Mouse (Mus musculus) left cerebral cortex, adult 8-10 months (tissue): ENCODE data around the gene Cisd3. TPM values are rescaled to one million over a fixed set of nuclear protein-coding genes. Genes with fewer than 3 reads are reported as not detected.

Experiments used
- DNase-seq, 2 experiments: peaks; one replicate each; pipeline ENCODE4 v3.0.0; 2022; ENCODE audit warnings: low spot score in 2 of 2
- total RNA-seq, 4 experiments: library from RNA; stranded (reverse); gene quantifications; 2 replicates each; pipeline ENCODE4 v1.2.4; 2022

Cisd3 gene
- total RNA-seq, 4 experiments from 2014 or later = 44.0 to 61.2 (median 54.6) TPM

GRCm38 (mm10) chr11:97662893-97663527, 22.6 kb upstream of the Cisd3 start, which contains the start of gene Mllt6:
TSS of gene Mllt6 (plus strand) at chr11:97663414.
- DNase-seq = no peak

DNA sequence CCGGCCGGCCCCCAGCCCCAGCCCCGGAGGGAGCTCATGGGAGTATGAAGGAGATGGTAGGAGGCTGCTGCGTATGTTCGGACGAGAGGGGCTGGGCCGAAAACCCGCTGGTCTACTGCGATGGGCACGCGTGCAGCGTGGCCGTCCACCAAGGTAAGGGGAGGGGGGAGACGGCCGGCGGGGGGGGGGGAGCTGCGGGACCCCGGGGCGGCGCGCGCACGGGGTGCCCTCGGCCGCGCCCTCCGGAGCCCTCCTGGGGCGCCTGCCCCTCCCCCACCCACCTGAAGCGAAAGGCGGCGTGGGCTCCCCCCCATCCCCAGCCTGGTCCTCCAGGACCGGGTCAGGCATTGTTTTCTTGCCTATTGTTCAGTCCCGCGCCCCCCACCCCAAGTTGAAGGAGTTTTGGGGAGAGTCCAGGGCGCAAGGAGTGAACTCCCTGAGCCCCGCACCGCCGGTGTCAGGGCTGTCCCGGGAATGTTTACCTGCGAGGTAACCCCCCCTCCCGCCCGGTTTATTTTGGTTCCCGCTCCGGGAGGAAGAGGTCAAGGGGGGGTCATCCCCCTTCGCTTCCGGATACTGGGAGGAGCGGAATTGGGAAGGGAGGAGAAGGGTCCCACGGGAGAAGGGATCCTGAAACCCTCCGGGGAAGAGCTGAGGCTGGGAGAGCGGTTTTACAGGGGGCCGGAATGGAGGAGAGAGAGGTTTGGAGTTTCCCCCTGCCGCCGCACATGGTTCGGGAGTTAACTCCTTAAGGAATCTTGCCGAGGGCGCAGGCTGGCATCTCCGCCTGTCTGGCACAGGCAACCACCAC, 21.9 kb upstream of the Cisd3 start:
- no peak for DNase-seq

- DNase-seq = no peak
Observed at GRCm38 (mm10) chr11:97664339-97664665, 21.3 kb upstream of the Cisd3 start.

- DNase-seq = no peak
Observed at GRCm38 (mm10) chr11:97664771-97665240, 20.8 kb upstream of the Cisd3 start.

GRCm38 (mm10) chr11:97665431-97665830, 20.2 kb upstream of the Cisd3 start:
- no peak for DNase-seq

DNA sequence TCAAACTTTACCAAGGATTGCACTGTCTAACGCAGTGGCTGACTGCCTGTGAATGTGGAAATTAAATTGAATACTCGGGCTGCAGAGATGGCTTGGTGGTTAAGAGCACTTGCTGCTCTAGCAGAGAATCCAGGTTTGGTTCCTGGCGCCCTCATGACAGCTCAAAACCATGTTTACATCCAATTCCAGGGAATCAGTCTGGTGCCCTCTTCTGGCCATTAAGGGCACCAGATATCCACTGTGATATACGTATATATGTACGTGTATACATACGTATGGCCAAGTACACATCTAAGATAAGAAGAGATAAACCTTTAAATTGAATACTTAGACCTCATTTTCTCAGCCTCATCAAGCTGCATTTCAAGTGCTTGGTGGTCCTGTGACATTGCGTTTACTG, 19.4 kb upstream of the Cisd3 start:
- no peak for DNase-seq

GRCm38 (mm10) chr11:97666794-97667193, 18.8 kb upstream of the Cisd3 start:
- no peak for DNase-seq

GRCm38 (mm10) chr11:97668160-97668559, 17.5 kb upstream of the Cisd3 start:
- DNase-seq = no peak

GRCm38 (mm10) chr11:97669268-97669667, 16.4 kb upstream of the Cisd3 start:
- DNase-seq = no peak

DNA sequence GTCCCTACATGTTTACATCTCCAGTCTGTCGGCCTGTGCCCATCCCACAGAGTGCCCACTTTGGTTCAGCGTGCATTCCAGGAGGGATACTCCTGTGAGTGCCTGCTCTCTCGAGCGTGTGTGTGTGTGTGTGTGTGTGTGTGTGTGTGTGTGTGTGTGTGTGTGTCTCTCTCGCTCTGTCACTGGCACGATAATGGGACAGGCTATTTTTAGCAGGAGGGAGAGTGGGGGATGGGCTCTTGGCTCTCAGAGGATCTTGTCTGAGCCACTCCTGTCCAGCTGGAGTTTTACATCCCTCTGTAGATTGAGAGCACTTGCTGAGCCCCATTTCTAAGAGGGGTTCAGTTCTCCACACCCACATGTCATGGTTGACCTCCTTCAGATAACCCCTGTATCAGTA, 15.8 kb upstream of the Cisd3 start:
- DNase-seq = peak in 1 of 2 experiments; percentile 63

DNA sequence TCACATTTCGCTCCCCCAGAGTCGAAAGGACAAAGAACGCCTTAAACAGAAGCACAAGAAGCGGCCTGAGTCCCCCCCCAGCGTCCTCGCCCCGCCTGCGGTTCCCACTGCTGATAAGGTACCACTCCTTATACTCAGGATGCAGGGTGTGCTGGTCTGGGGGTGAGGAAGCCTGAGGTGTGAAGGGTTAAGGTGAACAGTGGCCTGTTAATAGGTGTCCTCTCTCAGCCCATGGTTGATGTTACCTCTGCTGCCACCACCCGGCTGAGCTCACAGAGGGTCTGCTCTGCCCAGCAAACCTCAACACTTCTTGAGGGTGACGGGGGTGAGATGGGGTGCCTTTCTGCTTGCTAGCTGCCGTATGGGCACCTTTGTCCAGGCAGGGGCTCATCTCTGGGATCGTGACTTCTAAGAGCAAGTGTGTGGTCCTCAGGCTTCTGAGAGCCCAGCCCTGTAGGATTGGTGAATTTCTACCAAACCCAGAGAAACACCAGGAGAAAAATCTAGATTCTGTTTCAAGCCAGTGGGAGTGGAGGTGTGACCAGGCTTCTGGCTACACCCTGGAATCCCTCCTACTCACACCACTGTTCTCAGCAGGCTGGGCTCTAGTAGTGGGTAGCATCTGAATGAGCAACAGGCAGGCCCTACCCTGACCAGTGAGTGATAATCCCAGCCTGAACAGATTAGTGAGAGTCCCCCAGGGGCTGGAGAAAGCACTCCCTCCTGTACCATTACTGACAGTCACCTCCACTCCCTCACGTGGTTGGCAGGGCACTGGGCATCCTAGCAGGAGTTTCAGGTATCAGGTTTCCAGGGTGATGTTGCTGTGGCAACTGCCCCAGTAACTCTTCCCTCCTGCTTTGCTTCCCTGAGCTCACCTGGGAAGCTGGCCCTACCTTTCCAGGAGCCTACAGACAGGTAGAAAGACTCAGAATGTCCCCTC, 15.1 kb upstream of the Cisd3 start:
- DNase-seq = no peak

DNA sequence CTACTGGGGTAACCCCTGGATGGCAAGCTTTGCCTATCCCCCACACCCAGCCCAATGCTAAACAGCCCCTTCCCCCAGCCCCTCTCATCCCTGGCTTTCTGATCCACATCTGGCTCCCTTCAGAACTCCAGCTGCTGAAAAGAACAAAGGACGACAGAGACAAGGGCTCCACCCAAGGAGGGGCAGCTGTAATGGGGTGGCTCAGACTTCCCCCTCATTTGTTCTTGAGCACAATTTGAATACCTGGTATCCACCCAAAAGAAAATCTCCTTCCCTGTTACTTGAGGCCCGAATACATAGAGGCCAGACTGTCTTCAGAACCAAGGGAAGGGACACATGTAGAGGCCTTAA, 14.5 kb upstream of the Cisd3 start:
- DNase-seq = no peak

DNA sequence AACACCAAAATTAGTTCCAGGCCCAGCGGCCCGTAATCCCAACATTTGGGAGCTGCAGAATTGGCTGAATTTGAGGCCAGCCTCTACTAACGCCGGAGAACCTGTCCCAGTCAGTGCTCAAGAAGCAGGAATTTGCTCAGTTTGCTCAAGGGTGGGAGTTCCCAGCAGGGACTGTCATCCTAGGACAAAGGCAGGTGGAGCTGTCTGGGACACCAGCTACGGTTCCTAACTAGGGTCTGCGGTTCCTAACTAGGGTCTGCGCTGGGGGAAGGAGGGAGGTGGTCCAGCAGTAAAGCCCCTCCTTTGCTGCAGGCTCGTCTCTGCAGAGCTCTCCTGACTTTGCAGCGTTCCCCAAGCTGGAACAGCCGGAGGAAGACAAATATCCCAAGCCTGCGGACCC, 12.5 kb upstream of the Cisd3 start:
- DNase-seq = no peak

- no peak for DNase-seq
Observed at GRCm38 (mm10) chr11:97676050-97676754, 9.4 kb upstream of the Cisd3 start.

DNA sequence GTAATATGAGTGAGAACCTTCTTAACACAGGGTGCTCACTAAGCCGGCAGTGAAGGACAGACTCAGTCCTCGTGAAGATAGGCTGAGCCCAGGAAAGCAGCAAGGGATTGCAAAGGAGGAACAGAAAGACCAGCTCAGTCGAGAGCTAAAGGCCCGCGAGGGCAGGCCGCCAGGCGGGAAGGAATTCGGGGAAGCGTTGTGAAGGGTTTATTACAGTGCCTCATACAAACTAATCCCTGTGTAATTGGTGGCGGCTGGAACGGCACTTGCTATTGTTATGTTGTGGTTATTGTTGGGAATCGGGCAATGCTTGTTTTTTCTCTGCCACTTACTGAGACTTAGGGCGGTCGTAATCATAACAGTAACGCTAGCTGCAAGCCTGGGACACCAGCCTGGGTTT, 8.2 kb upstream of the Cisd3 start:
- DNase-seq = no peak

DNA sequence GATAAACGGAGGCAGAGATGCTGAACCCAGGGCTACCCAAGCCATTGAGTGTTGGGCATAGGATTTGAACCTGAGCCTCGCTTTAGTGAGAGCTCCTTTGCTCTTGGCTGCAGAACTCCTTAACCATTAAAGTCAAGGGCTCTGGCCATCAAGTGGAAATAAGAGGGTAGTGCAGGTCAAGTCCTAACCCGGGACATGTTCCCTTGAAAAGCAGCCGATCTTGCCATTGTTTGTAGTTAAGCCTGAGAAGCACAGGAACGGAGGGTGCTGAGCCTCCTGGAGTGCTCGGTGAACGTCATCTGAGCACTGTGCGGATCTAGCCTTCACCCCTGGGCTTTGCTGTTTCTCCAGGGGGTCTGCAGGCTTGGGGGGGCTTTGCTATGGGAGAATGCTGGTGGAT, 7.8 kb upstream of the Cisd3 start:
- DNase-seq = no peak

DNA sequence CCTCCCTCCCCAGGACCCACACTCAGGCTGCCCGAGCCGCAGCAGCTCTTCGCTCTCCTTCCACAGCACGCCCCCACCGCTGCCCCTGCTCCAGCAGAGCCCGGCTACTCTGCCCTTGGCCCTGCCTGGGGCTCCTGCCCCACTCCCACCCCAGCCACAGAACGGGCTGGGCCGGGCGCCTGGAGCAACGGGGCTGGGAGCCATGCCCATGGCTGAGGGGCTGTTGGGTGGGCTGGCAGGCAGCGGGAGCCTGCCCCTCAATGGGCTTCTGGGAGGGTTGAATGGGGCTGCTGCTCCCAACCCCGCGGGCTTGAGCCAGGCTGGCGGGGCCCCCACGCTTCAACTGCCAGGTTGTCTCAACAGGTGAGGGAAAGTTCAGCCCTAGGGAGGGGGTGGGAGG, 7.3 kb upstream of the Cisd3 start:
- DNase-seq = no peak

GRCm38 (mm10) chr11:97680430-97680829, 5.2 kb upstream of the Cisd3 start:
- DNase-seq = no peak

- DNase-seq = no peak
Observed at GRCm38 (mm10) chr11:97682504-97683055, 3.0 kb upstream of the Cisd3 start.

DNA sequence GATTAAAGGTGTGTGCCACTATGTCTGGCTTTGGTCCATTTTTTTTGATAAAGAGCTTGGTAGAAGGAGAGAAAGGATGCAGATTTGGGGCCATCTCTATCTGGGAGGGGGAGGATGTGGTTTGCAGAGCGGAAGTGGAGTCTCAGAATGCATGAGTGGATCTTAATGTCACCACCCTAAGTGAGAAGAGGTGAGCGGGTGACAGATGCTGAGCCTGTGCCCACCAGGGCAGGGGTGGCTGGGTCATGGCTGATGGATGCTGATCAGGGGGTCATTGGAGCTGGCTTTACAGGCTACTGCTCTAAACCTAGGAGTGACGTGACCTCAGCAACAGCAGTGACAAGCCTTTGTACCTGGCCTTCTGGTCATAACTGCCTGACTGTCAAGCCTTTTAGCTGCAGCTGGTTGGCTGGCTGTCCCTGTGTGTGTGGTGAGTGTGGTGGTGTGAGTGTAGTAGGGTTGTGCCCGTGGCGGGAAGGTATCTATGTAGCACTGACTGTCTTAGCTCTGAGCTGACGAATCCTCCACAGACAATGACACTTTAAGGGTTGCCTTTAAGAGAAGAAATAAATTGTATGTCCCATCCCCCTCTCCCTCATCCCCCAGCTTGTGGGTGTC, 1.5 kb upstream of the Cisd3 start:
- no peak for DNase-seq

DNA sequence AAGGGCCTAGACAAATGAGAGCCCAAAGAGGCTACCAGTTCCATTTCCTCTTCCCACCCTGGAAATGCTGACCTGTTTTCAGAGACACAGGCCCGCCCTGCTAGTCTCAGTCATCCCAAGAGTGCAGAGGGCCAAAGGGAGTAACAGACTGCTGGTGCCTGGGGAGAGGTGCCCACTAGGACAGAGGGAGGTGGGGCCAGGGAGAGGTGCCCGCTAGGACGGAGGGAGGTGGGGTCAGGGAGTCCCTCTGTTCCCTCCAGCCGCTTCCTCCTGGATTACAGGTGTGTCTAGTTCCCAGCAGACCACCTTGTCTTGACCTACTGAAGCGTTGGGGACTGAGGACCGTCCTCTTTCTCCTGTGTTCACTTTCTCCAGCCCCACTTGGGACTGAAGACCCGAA, 860 bp upstream of the Cisd3 start:
- DNase-seq = no peak
